Mouse (Mus musculus) CH12.LX (cell line): ENCODE results near the gene Cry2. TPM values are rescaled to one million over a fixed set of nuclear protein-coding genes. Genes with fewer than 3 reads are reported as not detected.

Source experiments
- DNase-seq: peaks from one replicate; pipeline ENCODE4 v3.0.0-alpha.2; 2013; ENCODE audit errors: extremely low read depth
- H3K27ac ChIP-seq: 2 replicates; pipeline ENCODE4 v1.5.1; 2012; ENCODE audit warnings: low read depth, mild to moderate bottlenecking, control low read depth, moderate library complexity; ENCODE audit not compliant: insufficient read depth
- H3K27me3 ChIP-seq: replicated peaks from 2 replicates; pipeline ENCODE3; 2012; ENCODE audit warnings: inconsistent platforms
- H3K36me3 ChIP-seq, 2 experiments: replicated peaks in 1 of 2; 2 replicates each; pipeline versions ENCODE3 to v1.6.1; 2012; ENCODE audit warnings: inconsistent platforms in 1 of 2, low read length in 1 of 2, mild to moderate bottlenecking in 1 of 2, mixed read lengths in 1 of 2, moderate library complexity in 1 of 2; ENCODE audit not compliant: control insufficient read depth in 1 of 2, insufficient read depth in 1 of 2
- H3K4me1 ChIP-seq, 2 experiments: 2 replicates each; pipeline ENCODE4 v1.6.1; 2012; ENCODE audit warnings: inconsistent platforms in 1 of 2, moderate library complexity in 1 of 2; ENCODE audit not compliant: insufficient read depth in 2 of 2, control insufficient read depth in 1 of 2
- H3K4me2 ChIP-seq: 2 replicates; pipeline ENCODE4 v1.6.1; 2012; ENCODE audit warnings: low read depth, mild to moderate bottlenecking, control low read depth; ENCODE audit not compliant: poor library complexity, insufficient read depth, severe bottlenecking
- H3K4me3 ChIP-seq, 3 experiments: fragments of 150-350 bp in 1 of 3; sonication (generic) in 1 of 3; replicated peaks in 1 of 3; 2 replicates each; pipeline versions ENCODE3 to v1.5.1; 2011 to 2012; ENCODE audit warnings: low read depth in 2 of 3, low read length in 2 of 3, mild to moderate bottlenecking in 2 of 3, moderate library complexity in 2 of 3, control low read depth in 1 of 3, improper control_type of control experiment in 1 of 3, inconsistent platforms in 1 of 3, mixed read lengths in 1 of 3; ENCODE audit not compliant: poor library complexity in 1 of 3
- H3K79me2 ChIP-seq: replicated peaks from 2 replicates; pipeline ENCODE4 v1.6.1; 2012; ENCODE audit warnings: mild to moderate bottlenecking, moderate library complexity; ENCODE audit not compliant: control insufficient read depth, poor library complexity, insufficient read depth, severe bottlenecking; ENCODE audit errors: extremely low read depth
- H3K9ac ChIP-seq: 2 replicates; pipeline ENCODE4 v1.6.1; 2012; ENCODE audit warnings: low read depth, mild to moderate bottlenecking, control low read depth, moderate library complexity; ENCODE audit not compliant: insufficient read depth
- H3K9me3 ChIP-seq: replicated peaks from 2 replicates; pipeline ENCODE3; 2012; ENCODE audit warnings: low read length, inconsistent platforms, mixed read lengths
- CHD2 ChIP-seq: IDR thresholded peaks from 2 replicates; pipeline ENCODE4 v1.6.1; 2011; ENCODE audit warnings: low read length, improper control_type of control experiment
- E2F4 ChIP-seq: IDR thresholded peaks from 2 replicates; pipeline ENCODE4 v1.6.1; 2011; ENCODE audit warnings: low read depth, low read length, improper control_type of control experiment; ENCODE audit not compliant: insufficient replicate concordance
- ELF1 ChIP-seq: IDR thresholded peaks from 2 replicates; pipeline ENCODE4 v1.6.1; 2014; ENCODE audit warnings: low read depth, mild to moderate bottlenecking, inconsistent platforms, low read length, improper control_type of control experiment
- EP300 ChIP-seq: IDR thresholded peaks from 2 replicates; pipeline ENCODE4 v1.6.1; 2011; ENCODE audit warnings: low read length, improper control_type of control experiment
- ETS1 ChIP-seq: conservative IDR thresholded peaks from 2 replicates; pipeline ENCODE4 v1.6.1; 2012; ENCODE audit warnings: low read depth, mild to moderate bottlenecking, inconsistent platforms, low read length, improper control_type of control experiment, moderate library complexity
- HCFC1 ChIP-seq: IDR thresholded peaks from 2 replicates; pipeline ENCODE4 v1.6.1; 2012; ENCODE audit warnings: low read depth, mild to moderate bottlenecking, inconsistent platforms, low read length, improper control_type of control experiment
- IRF4 ChIP-seq: IDR thresholded peaks from 2 replicates; pipeline ENCODE4 v1.6.1; 2014; ENCODE audit warnings: low read depth, mild to moderate bottlenecking, inconsistent platforms, low read length, improper control_type of control experiment
- KAT2A ChIP-seq: IDR thresholded peaks from 2 replicates; pipeline ENCODE4 v1.6.1; 2012; ENCODE audit warnings: low read length, improper control_type of control experiment, inconsistent platforms; ENCODE audit not compliant: insufficient replicate concordance
- MAX ChIP-seq: IDR thresholded peaks from 2 replicates; pipeline ENCODE4 v1.6.1; 2011; ENCODE audit warnings: low read length, improper control_type of control experiment
- MEF2A ChIP-seq: IDR thresholded peaks from 2 replicates; pipeline ENCODE4 v1.6.1; 2014; ENCODE audit warnings: low read depth, mild to moderate bottlenecking, inconsistent platforms, low read length, improper control_type of control experiment, borderline replicate concordance
- MYC ChIP-seq: IDR thresholded peaks from 2 replicates; pipeline ENCODE4 v1.6.1; 2011; ENCODE audit warnings: low read depth, mild to moderate bottlenecking, improper control_type of control experiment, low read length
- NRF1 ChIP-seq: IDR thresholded peaks from 2 replicates; pipeline ENCODE4 v1.6.1; 2014; ENCODE audit warnings: low read depth, mild to moderate bottlenecking, inconsistent platforms, low read length, improper control_type of control experiment, moderate library complexity
- POLR2A ChIP-seq: IDR thresholded peaks from 2 replicates; pipeline ENCODE4 v1.6.1; 2011; ENCODE audit warnings: low read depth, mild to moderate bottlenecking, improper control_type of control experiment, low read length
- RAD21 ChIP-seq: IDR thresholded peaks from 2 replicates; pipeline ENCODE4 v1.6.1; 2011; ENCODE audit warnings: low read depth, mild to moderate bottlenecking, low read length, improper control_type of control experiment, moderate library complexity
- SIN3A ChIP-seq: IDR thresholded peaks from 2 replicates; pipeline ENCODE4 v1.6.1; 2012; ENCODE audit warnings: low read length, improper control_type of control experiment, inconsistent platforms
- TBP ChIP-seq: conservative IDR thresholded peaks from 2 replicates; pipeline ENCODE4 v1.6.1; 2011; ENCODE audit warnings: low read depth, low read length, improper control_type of control experiment
- TCF12 ChIP-seq: IDR thresholded peaks from 2 replicates; pipeline ENCODE4 v1.6.1; 2014; ENCODE audit warnings: low read depth, mild to moderate bottlenecking, inconsistent platforms, low read length, improper control_type of control experiment
- UBTF ChIP-seq: IDR thresholded peaks from 2 replicates; pipeline ENCODE4 v1.6.1; 2012; ENCODE audit warnings: low read depth, mild to moderate bottlenecking, inconsistent platforms, low read length, improper control_type of control experiment, moderate library complexity
- USF2 ChIP-seq: conservative IDR thresholded peaks from 2 replicates; pipeline ENCODE4 v1.6.1; 2011; ENCODE audit warnings: low read depth, low read length, improper control_type of control experiment
- ZMIZ1 ChIP-seq: IDR thresholded peaks from 2 replicates; pipeline ENCODE4 v1.6.1; 2012; ENCODE audit warnings: low read depth, mild to moderate bottlenecking, inconsistent platforms, low read length, improper control_type of control experiment
- ZNF384 ChIP-seq: IDR thresholded peaks from 2 replicates; pipeline ENCODE4 v1.6.1; 2012; ENCODE audit warnings: low read depth, low read length, improper control_type of control experiment, inconsistent platforms
- dilution Hi-C: fragments of 300-500 bp; cut with MboI; formaldehyde crosslinking; loops from 2 replicates; pipeline ENCODE4 v1.14.3; 2020; ENCODE audit warnings: low sequenced_read_pairs; ENCODE audit not compliant: extremely low pct_unique_long_range_greater_than_20kb, extremely low pct_ligation_motif_present
- in situ Hi-C: fragments of 300-500 bp; cut with MboI; formaldehyde crosslinking; loops from 3 replicates; pipeline ENCODE4 v1.14.3; 2019; ENCODE audit warnings: low sequenced_read_pairs, low pct_ligation_motif_present, low pct_unique_long_range_greater_than_20kb, mixed read lengths
- polyA plus RNA-seq: library from polyadenylated mRNA; unstranded; fragments of >175 nt; gene quantifications from 2 replicates; pipeline ENCODE4 v1.2.1, GENCODE M21; 2012; ENCODE audit warnings: low read depth; ENCODE audit not compliant: insufficient read length
- total RNA-seq, 2 experiments: library from RNA; depleted of rRNA; stranded (reverse); fragments of 300-350 nt in 1 of 2; fragments of >200 nt in 1 of 2; gene quantifications; 2 replicates each; pipeline ENCODE4 v1.2.3; 2012 to 2014

The Cry2 gene
- total and polyA plus RNA-seq, 3 experiments = 4.3 to 15.9 (median 12.7) TPM

- no peak for DNase-seq
- Histone ChIP-seq H3K36me3 (no peaks in the 10 kb centered on the region), H3K79me2 (no peaks in the 10 kb centered on the region), H3K4me2 (no peak overlapping the region), H3K9ac (no peak overlapping the region), H3K27me3 (peaks cover 14% of the 10 kb centered on the region), H3K4me1 (peaks cover 4 to 7% of the 10 kb centered on the region in 2 experiments; a peak in 2 of 4 replicates), H3K9me3 (no peaks in the 10 kb centered on the region), H3K27ac (no peak overlapping the region), H3K4me3 (no peak overlapping the region)
- in situ Hi-C loops (loop anchor here (10.0 kb wide), 1 partner anchor 388 kb away; no protein-coding TSS in a partner anchor), dilution Hi-C loops (no loop called here)
- TF ChIP-seq ZNF384 (no peak), EP300 (no peak), POLR2A (no peak), ETS1 (no peak), TBP (no peak), CHD2 (no peak), E2F4 (no peak), UBTF (no peak), TCF12 (no peak), RAD21 (no peak), MEF2A (no peak), USF2 (no peak), NRF1 (no peak), KAT2A (no peak), ELF1 (no peak), MYC (no peak)
These were observed 8.7 kb upstream of the Cry2 start for GRCm38 (mm10) chr2:92442419-92443001.

GRCm38 (mm10) chr2:92440432-92440831, 6.6 kb upstream of the Cry2 start:
- no peak for DNase-seq
- Histone ChIP-seq H3K27me3 (peaks cover 14% of the 10 kb centered on the region), H3K27ac (no peak overlapping the region), H3K36me3 (no peaks in the 10 kb centered on the region), H3K9ac (no peak overlapping the region), H3K79me2 (no peaks in the 10 kb centered on the region), H3K4me2 (no peak overlapping the region), H3K9me3 (peaks cover 6% of the 10 kb centered on the region), H3K4me3 (no peak overlapping the region), H3K4me1 (peaks cover 4 to 7% of the 10 kb centered on the region in 2 experiments; a peak in 2 of 4 replicates)
- in situ Hi-C loops = loop anchor here (10.0 kb wide), 1 partner anchor 386 kb away; no protein-coding TSS in a partner anchor
- TF ChIP-seq HCFC1 (no peak), SIN3A (no peak), MAX (no peak), ELF1 (no peak), ZMIZ1 (no peak), IRF4 (no peak)
- dilution Hi-C loops = no loop called here
